Mouse (Mus musculus) myocyte (in vitro differentiated cells): ENCODE measurements at regions not wholly inside any gene's neighbourhood (a gene's known extent, or its start where the extent isn't known, plus 50 kb on each side); places are given as distances from the start of the nearest gene placed in this dataset.

ENCODE experiments used
- H3K27me3 ChIP-seq: one replicate; pipeline ENCODE4 v1.6.1; 2011; ENCODE audit not compliant: control insufficient read depth, insufficient read depth, insufficient read length
- H3K36me3 ChIP-seq: one replicate; pipeline ENCODE4 v1.6.1; 2011; ENCODE audit not compliant: control insufficient read depth, insufficient read depth
- H3K4me2 ChIP-seq: one replicate; pipeline ENCODE4 v1.6.1; 2011; ENCODE audit warnings: low read depth, control low read depth
- H3K4me3 ChIP-seq: one replicate; pipeline ENCODE4 v1.5.1; 2011; ENCODE audit warnings: mild to moderate bottlenecking, control low read depth, moderate library complexity
- H3K79me2 ChIP-seq: one replicate; pipeline ENCODE4 v1.6.1; 2011; ENCODE audit not compliant: control insufficient read depth, insufficient read depth
- H3ac ChIP-seq: one replicate; pipeline ENCODE4 v1.6.1; 2011; ENCODE audit not compliant: control insufficient read depth, insufficient read length
- CEBPB ChIP-seq: IDR thresholded peaks from 2 replicates; pipeline ENCODE4 v1.6.1; 2011; ENCODE audit warnings: mild to moderate bottlenecking, moderate library complexity; ENCODE audit not compliant: poor library complexity, insufficient read depth, severe bottlenecking
- E2F4 ChIP-seq: IDR thresholded peaks from one replicate; pipeline ENCODE4 v1.6.1; 2011; ENCODE audit warnings: mild to moderate bottlenecking, control low read depth, moderate library complexity; ENCODE audit not compliant: insufficient read depth
- MAX ChIP-seq: IDR thresholded peaks from one replicate; pipeline ENCODE4 v1.6.1; 2011; ENCODE audit warnings: low read depth, mild to moderate bottlenecking, control low read depth
- MYOD1 ChIP-seq, 3 experiments: IDR thresholded peaks; one replicate each; pipeline ENCODE4 v1.6.1; 2011; ENCODE audit warnings: control low read depth in 2 of 3, low read depth in 2 of 3, mild to moderate bottlenecking in 2 of 3, moderate library complexity in 1 of 3; ENCODE audit not compliant: insufficient read length in 2 of 3, control insufficient read depth in 1 of 3
- MYOG ChIP-seq, 3 experiments: IDR thresholded peaks; one replicate each; pipeline ENCODE4 v1.6.1; 2011; ENCODE audit warnings: control low read depth in 2 of 3, low read depth in 2 of 3, mild to moderate bottlenecking in 2 of 3; ENCODE audit not compliant: insufficient read length in 2 of 3, control insufficient read depth in 1 of 3, insufficient read depth in 1 of 3
- POLR2A ChIP-seq: IDR thresholded peaks from one replicate; pipeline ENCODE4 v1.6.1; 2011; ENCODE audit warnings: low read depth, mild to moderate bottlenecking, control low read depth, moderate library complexity; ENCODE audit not compliant: insufficient read length
- POLR2AphosphoS2 ChIP-seq: IDR thresholded peaks from one replicate; pipeline ENCODE4 v1.6.1; 2011; ENCODE audit warnings: low read depth, control low read depth; ENCODE audit not compliant: insufficient read length
- REST ChIP-seq: IDR thresholded peaks from one replicate; pipeline ENCODE4 v1.6.1; 2011; ENCODE audit warnings: mild to moderate bottlenecking, control low read depth, moderate library complexity; ENCODE audit not compliant: insufficient read depth, insufficient read length
- SRF ChIP-seq: IDR thresholded peaks from one replicate; pipeline ENCODE4 v1.6.1; 2011; ENCODE audit warnings: low read depth; ENCODE audit not compliant: control insufficient read depth, insufficient read length
- TCF12 ChIP-seq: IDR thresholded peaks from one replicate; pipeline ENCODE4 v1.6.1; 2011; ENCODE audit warnings: mild to moderate bottlenecking, control low read depth; ENCODE audit not compliant: poor library complexity, insufficient read depth, severe bottlenecking
- TCF3 ChIP-seq: IDR thresholded peaks from one replicate; pipeline ENCODE4 v1.6.1; 2011; ENCODE audit warnings: low read depth, control low read depth; ENCODE audit not compliant: insufficient read length
- USF1 ChIP-seq: IDR thresholded peaks from one replicate; pipeline ENCODE4 v1.6.1; 2011; ENCODE audit warnings: low read depth, mild to moderate bottlenecking, control low read depth, moderate library complexity

- no peaks in the 10 kb centered on the region for H3K79me2 ChIP-seq
- H3K4me2 ChIP-seq: no peak overlapping the region
- H3ac ChIP-seq: no peak overlapping the region
- H3K36me3 ChIP-seq: no peaks in the 10 kb centered on the region
- peaks cover 6% of the 10 kb centered on the region for H3K27me3 ChIP-seq
- H3K4me3 ChIP-seq: no peak overlapping the region
- no peak for TF ChIP-seq REST
- TF ChIP-seq TCF12: no peak
- TF ChIP-seq POLR2A: no peak
- no peak for TF ChIP-seq POLR2AphosphoS2
- no peak for TF ChIP-seq USF1
- no peak for TF ChIP-seq SRF
- no peak for TF ChIP-seq CEBPB
- TF ChIP-seq MYOG (IDR thresholded peaks at IDR 0.05; ENCODE audit: control insufficient read depth in 1 of 3, insufficient read depth in 1 of 3, insufficient read length in 2 of 3, low read depth in 2 of 3): no peak
- TF ChIP-seq MYOD1 (IDR thresholded peaks at IDR 0.05; ENCODE audit: control insufficient read depth in 1 of 3, insufficient read length in 2 of 3, low read depth in 2 of 3): no peak
- no peak for TF ChIP-seq E2F4
- no peak for TF ChIP-seq TCF3
- TF ChIP-seq MAX: no peak
These were observed 56.9 kb upstream of the Gpr12 start for GRCm38 (mm10) chr5:146641931-146642330.

- no peaks in the 10 kb centered on the region for H3K36me3 ChIP-seq
- no peak for TF ChIP-seq MYOD1 (IDR thresholded peaks at IDR 0.05; ENCODE audit: control insufficient read depth in 1 of 3, insufficient read length in 2 of 3, low read depth in 2 of 3)
These were observed 51.8 kb upstream of the Gpr12 start for GRCm38 (mm10) chr5:146636859-146637258.

More at GRCm38 (mm10) chr5:146636859-146637258, 51.8 kb upstream of the Gpr12 start:
- H3ac ChIP-seq: no peak overlapping the region
- no peak overlapping the region for H3K4me3 ChIP-seq
- no peak overlapping the region for H3K4me2 ChIP-seq
- H3K79me2 ChIP-seq: no peaks in the 10 kb centered on the region
- peaks cover 6% of the 10 kb centered on the region for H3K27me3 ChIP-seq
